Mouse (Mus musculus): ENCODE measurements around the gene Mybph. TPM values are rescaled to one million over a fixed set of nuclear protein-coding genes. Genes with fewer than 3 reads are reported as not detected.

The Mybph gene
- polyA plus RNA-seq, 1 experiment from 2014 or later: 0.43 TPM

- H3K36me3 ChIP-seq: no peaks in the 10 kb centered on the region
- no peak for DNase-seq (ENCODE audit: low spot score)
- H3K27ac ChIP-seq: peak overlapping the region; percentile 17; the same call in 1 of the 2 replicates
- H3K4me1 ChIP-seq: peaks cover 63% of the 10 kb centered on the region
- no peak overlapping the region for H3K4me3 ChIP-seq
- 63% methylated on average over 12 of the region's 12 CpGs for WGBS
- H3K27me3 ChIP-seq (ENCODE audit: insufficient read depth, poor library complexity, severe bottlenecking): peaks cover 10% of the 10 kb centered on the region; the same call in 1 of the 2 replicates
- no peaks in the 10 kb centered on the region for H3K9me3 ChIP-seq
Observed at GRCm38 (mm10) chr1:134217028-134217481, 23.8 kb downstream of the Mybph start.

GRCm38 (mm10) chr1:134217942-134218341, 24.7 kb downstream of the Mybph start:
- H3K4me3 ChIP-seq: no peak overlapping the region
- H3K4me1 ChIP-seq: peaks cover 64% of the 10 kb centered on the region
- WGBS: 60% methylated on average over 3 of the region's 3 CpGs
- H3K36me3 ChIP-seq: no peaks in the 10 kb centered on the region
- DNase-seq (ENCODE audit: low spot score): no peak
- H3K27me3 ChIP-seq (ENCODE audit: insufficient read depth, poor library complexity, severe bottlenecking): peaks cover 10% of the 10 kb centered on the region; the same call in 1 of the 2 replicates
- H3K9me3 ChIP-seq: no peaks in the 10 kb centered on the region
- H3K27ac ChIP-seq: 0 out of 2 replicates have a peak overlapping the region, but pooled peaks have one; percentile 62

- peak overlapping the region; percentile 39; the same call in 1 of the 2 replicates for H3K27ac ChIP-seq
- WGBS: 81% methylated on average over 5 of the region's 5 CpGs
- H3K36me3 ChIP-seq: no peaks in the 10 kb centered on the region
- peaks cover 21% of the 10 kb centered on the region; the same call in 1 of the 2 replicates for H3K27me3 ChIP-seq (ENCODE audit: insufficient read depth, poor library complexity, severe bottlenecking)
- peaks cover 64% of the 10 kb centered on the region for H3K4me1 ChIP-seq
- H3K9me3 ChIP-seq: no peaks in the 10 kb centered on the region
- DNase-seq (ENCODE audit: low spot score): no peak
- H3K4me3 ChIP-seq: no peak overlapping the region
Observed at GRCm38 (mm10) chr1:134219608-134220007, 26.4 kb downstream of the Mybph start.

- no peak for DNase-seq (ENCODE audit: low spot score)
- H3K27me3 ChIP-seq (ENCODE audit: insufficient read depth, poor library complexity, severe bottlenecking): peaks cover 21% of the 10 kb centered on the region; the same call in 1 of the 2 replicates
- peaks cover 65% of the 10 kb centered on the region for H3K4me1 ChIP-seq
- H3K36me3 ChIP-seq: no peaks in the 10 kb centered on the region
- no peak overlapping the region for H3K4me3 ChIP-seq
- H3K9me3 ChIP-seq: no peaks in the 10 kb centered on the region
- 83% methylated on average over 1 of the region's 1 CpGs for WGBS
- peak overlapping the region; percentile 76; the same call in 1 of the 2 replicates for H3K27ac ChIP-seq
Observed at GRCm38 (mm10) chr1:134221172-134221571, 27.9 kb downstream of the Mybph start.

- Histone ChIP-seq H3K4me3 (0 out of 2 replicates have a peak overlapping the region, but pooled peaks have one; percentile 9), H3K9me3 (no peaks in the 10 kb centered on the region), H3K27ac (peak overlapping the region; percentile 76), H3K36me3 (no peaks in the 10 kb centered on the region), H3K27me3 (ENCODE audit: insufficient read depth, poor library complexity, severe bottlenecking) (peaks cover 21% of the 10 kb centered on the region; the same call in 1 of the 2 replicates), H3K4me1 (peaks cover 62% of the 10 kb centered on the region)
- WGBS: 33% methylated on average over 8 of the region's 8 CpGs
- DNase-seq (ENCODE audit: low spot score): no peak
Observed at GRCm38 (mm10) chr1:134222122-134223055, 29.1 kb downstream of the Mybph start.

GRCm38 (mm10) chr1:134224649-134225227, 31.5 kb downstream of the Mybph start:
- peaks cover 57% of the 10 kb centered on the region for H3K4me1 ChIP-seq
- no peak for DNase-seq (ENCODE audit: low spot score)
- H3K27ac ChIP-seq: 0 out of 2 replicates have a peak overlapping the region, but pooled peaks have one; percentile 32
- 82% methylated on average over 12 of the region's 12 CpGs for WGBS
- H3K36me3 ChIP-seq: no peaks in the 10 kb centered on the region
- no peak overlapping the region for H3K4me3 ChIP-seq
- 0 out of 2 replicates have a peak, but pooled peaks cover 11% of the 10 kb centered on the region for H3K27me3 ChIP-seq (ENCODE audit: insufficient read depth, poor library complexity, severe bottlenecking)
- H3K9me3 ChIP-seq: no peaks in the 10 kb centered on the region

GRCm38 (mm10) chr1:134225375-134225774, 32.1 kb downstream of the Mybph start:
- DNase-seq (ENCODE audit: low spot score): no peak
- H3K9me3 ChIP-seq: no peaks in the 10 kb centered on the region
- H3K27ac ChIP-seq: 0 out of 2 replicates have a peak overlapping the region, but pooled peaks have one; percentile 32
- 86% methylated on average over 5 of the region's 5 CpGs for WGBS
- 0 out of 2 replicates have a peak, but pooled peaks cover 11% of the 10 kb centered on the region for H3K27me3 ChIP-seq (ENCODE audit: insufficient read depth, poor library complexity, severe bottlenecking)
- peaks cover 60% of the 10 kb centered on the region for H3K4me1 ChIP-seq
- H3K4me3 ChIP-seq: no peak overlapping the region
- no peaks in the 10 kb centered on the region for H3K36me3 ChIP-seq

GRCm38 (mm10) chr1:134226739-134227138, 33.5 kb downstream of the Mybph start:
- H3K27ac ChIP-seq: no peak overlapping the region
- H3K36me3 ChIP-seq: no peaks in the 10 kb centered on the region
- no peaks in the 10 kb centered on the region for H3K9me3 ChIP-seq
- H3K27me3 ChIP-seq (ENCODE audit: insufficient read depth, poor library complexity, severe bottlenecking): 0 out of 2 replicates have a peak, but pooled peaks cover 11% of the 10 kb centered on the region
- DNase-seq (ENCODE audit: low spot score): no peak
- no peak overlapping the region for H3K4me3 ChIP-seq
- peaks cover 59% of the 10 kb centered on the region for H3K4me1 ChIP-seq
- 38% methylated on average over 8 of the region's 8 CpGs for WGBS

GRCm38 (mm10) chr1:134229806-134230575, 36.7 kb downstream of the Mybph start:
- 61% methylated on average over 5 of the region's 5 CpGs for WGBS
- no peak overlapping the region for H3K4me3 ChIP-seq
- no peak for DNase-seq (ENCODE audit: low spot score)
- no peaks in the 10 kb centered on the region for H3K9me3 ChIP-seq
- peaks cover 57% of the 10 kb centered on the region for H3K4me1 ChIP-seq
- no peak overlapping the region for H3K27ac ChIP-seq
- no peaks in the 10 kb centered on the region for H3K36me3 ChIP-seq
- peaks cover 29% of the 10 kb centered on the region for H3K27me3 ChIP-seq (ENCODE audit: insufficient read depth, poor library complexity, severe bottlenecking)

GRCm38 (mm10) chr1:134230638-134231228, 37.5 kb downstream of the Mybph start:
- Histone ChIP-seq H3K4me1 (peaks cover 61% of the 10 kb centered on the region), H3K9me3 (no peaks in the 10 kb centered on the region), H3K36me3 (no peaks in the 10 kb centered on the region), H3K27ac (no peak overlapping the region), H3K27me3 (ENCODE audit: insufficient read depth, poor library complexity, severe bottlenecking) (peaks cover 36% of the 10 kb centered on the region), H3K4me3 (no peak overlapping the region)
- WGBS: 83% methylated on average over 10 of the region's 10 CpGs
- no peak for DNase-seq (ENCODE audit: low spot score)

GRCm38 (mm10) chr1:134231270-134231669, 38.0 kb downstream of the Mybph start:
- no peak overlapping the region for H3K27ac ChIP-seq
- H3K9me3 ChIP-seq: no peaks in the 10 kb centered on the region
- H3K36me3 ChIP-seq: no peaks in the 10 kb centered on the region
- H3K4me1 ChIP-seq: peaks cover 62% of the 10 kb centered on the region
- WGBS: 78% methylated on average over 3 of the region's 3 CpGs
- no peak for DNase-seq (ENCODE audit: low spot score)
- H3K4me3 ChIP-seq: no peak overlapping the region
- H3K27me3 ChIP-seq (ENCODE audit: insufficient read depth, poor library complexity, severe bottlenecking): peaks cover 41% of the 10 kb centered on the region

GRCm38 (mm10) chr1:134231681-134232080, 38.4 kb downstream of the Mybph start:
- H3K27ac ChIP-seq: no peak overlapping the region
- H3K9me3 ChIP-seq: no peaks in the 10 kb centered on the region
- H3K27me3 ChIP-seq (ENCODE audit: insufficient read depth, poor library complexity, severe bottlenecking): peaks cover 46% of the 10 kb centered on the region
- WGBS: 66% methylated on average over 3 of the region's 3 CpGs
- no peak overlapping the region for H3K4me3 ChIP-seq
- no peaks in the 10 kb centered on the region for H3K36me3 ChIP-seq
- no peak for DNase-seq (ENCODE audit: low spot score)
- H3K4me1 ChIP-seq: peaks cover 60% of the 10 kb centered on the region

Measured in heart, embryonic 10.5 days (tissue).